Mouse (Mus musculus) frontal cortex, postnatal 14 days (tissue): ENCODE measurements at regions not wholly inside any gene's neighbourhood (a gene's known extent, or its start where the extent isn't known, plus 50 kb on each side); places are given as distances from the start of the nearest gene placed in this dataset.

Experiments
- DNase-seq, 2 experiments: peaks; one replicate each; pipeline ENCODE4 v3.0.0; 2022; ENCODE audit warnings: low spot score in 2 of 2

DNA sequence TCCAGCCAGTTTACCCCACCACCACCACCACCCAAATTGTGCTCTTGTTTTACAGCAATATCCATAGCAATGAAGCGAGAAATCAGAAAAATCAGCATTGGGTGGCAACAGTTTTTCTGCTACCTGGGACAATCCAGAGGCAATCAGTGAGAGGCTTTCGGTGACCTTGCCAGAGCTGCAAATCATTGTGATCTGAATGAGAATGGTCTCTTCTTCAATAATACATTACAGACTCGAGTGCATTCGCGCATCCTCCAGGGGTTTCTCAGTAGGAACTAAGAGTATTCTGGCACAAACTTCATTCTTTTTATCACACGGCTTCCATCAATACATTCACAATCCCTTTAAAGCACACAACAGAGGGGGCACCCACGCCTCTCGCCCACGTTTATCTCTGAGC lies 91.2 kb downstream of the Srek1 start:
- DNase-seq, result no peak

DNA sequence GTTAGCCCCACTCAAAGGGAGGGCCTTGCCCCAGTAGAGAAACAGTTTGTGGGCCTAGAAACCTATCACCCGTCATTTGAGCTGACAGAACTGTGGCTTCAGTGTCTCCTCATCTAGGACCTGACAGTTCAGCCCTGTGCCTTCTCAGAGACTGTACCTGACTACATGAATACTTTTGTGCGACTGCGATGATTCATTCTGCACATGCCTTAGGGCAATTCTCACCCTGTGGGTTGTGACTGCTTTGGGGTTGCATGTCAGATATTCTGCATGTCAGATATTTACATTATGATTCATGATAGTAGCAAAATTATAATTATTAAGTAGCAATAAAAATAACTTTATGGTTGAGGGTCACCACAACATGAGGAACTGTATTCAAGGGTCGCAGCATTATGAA lies 93.7 kb downstream of the Srek1 start:
- DNase-seq, result no peak

DNA sequence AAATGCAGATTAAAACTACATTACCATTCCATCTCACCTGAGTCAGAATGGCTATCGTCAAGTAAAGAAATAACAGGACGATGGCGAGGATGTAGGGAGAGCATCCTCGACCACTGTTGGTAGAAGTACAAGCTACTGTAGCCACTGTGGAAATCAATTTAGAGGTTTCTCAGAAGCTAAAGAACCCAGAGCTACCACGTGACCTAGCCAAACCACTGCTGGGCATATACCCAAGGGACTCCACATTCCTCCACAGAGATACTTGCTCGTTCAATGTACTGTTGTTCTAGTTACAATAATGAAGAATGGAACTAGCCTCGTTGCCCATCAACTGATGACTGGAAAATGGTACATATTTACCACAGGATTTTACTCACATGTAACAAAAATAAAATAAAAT lies 94.4 kb downstream of the Srek1 start:
- no peak for DNase-seq

DNA sequence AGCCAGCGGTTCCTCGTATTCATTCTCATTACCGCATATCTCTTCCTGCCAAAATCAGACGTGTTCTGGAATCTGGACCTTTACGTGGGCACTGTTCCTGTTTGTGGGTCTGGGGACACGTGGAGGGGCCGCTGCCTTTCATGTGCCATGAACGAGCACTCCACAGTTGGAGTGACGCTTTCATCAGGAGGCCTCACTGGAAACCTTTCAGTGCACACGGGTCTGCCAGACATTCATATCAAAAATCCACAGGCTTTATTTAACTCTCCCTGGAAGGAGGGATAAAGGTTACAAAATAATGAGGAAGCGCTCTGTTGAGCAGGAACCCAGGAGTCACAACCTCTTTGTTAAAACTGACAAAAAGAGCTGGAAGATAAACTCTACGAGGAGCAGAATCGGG lies 97.6 kb downstream of the Srek1 start:
- no peak for DNase-seq

DNA sequence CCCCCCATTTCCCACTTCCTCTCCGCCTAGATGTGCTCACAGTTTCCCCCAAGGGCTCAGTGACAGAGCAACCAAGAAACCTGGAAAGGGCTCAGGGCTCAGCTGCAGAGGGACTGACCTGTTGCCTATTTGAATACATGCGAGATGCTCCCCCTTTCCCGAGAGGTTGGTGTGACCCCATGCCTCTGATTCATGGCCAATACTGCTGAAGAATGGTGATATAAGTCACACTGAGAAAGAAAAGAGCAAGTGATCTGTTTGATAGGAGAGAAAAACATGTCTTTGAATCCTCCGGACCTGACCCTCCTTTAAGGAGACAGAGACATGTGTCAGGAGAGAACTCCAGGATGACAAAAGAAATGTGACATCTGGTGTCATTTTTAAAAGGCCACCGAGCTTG lies 98.2 kb downstream of the Srek1 start:
- no peak for DNase-seq

DNA sequence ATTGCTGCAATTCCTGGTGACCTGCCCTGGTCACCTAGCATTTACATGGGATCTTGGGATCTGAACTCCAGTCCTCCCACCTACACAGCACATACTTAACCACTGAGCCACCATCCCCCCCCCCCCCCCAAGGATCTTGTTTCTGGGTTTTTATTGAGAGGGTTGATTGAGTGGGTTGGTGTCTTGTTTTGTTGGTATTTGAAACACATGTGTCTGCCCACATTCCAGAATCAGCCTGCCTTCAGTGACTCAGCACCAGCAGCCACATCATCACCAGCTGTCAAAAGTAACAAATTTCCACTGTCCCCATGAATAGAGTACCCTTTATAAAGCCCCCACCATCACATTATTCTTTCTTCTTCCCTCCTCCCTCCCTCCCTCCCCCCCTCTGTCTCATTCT lies 103.8 kb downstream of the Srek1 start:
- no peak for DNase-seq

DNA sequence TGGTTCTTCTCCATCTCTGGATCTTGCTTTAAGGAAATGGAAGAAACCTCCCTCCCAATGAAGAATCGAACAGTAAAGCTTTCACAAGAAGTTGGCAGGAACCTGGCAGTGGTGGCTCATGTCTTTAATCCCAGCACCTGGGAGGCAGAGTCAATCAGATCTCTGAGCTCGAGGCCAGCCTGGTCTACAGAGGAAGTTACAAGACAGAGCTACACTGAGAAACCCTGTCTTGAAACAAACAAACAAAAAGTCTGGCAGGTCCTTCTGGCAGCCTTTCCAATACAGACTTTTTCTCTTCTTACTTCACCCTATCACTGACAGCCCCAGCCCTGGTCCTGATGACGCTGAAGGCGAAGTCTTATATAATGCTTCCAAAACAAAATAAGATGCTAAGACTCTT lies 104.6 kb downstream of the Srek1 start:
- DNase-seq, result no peak

DNA sequence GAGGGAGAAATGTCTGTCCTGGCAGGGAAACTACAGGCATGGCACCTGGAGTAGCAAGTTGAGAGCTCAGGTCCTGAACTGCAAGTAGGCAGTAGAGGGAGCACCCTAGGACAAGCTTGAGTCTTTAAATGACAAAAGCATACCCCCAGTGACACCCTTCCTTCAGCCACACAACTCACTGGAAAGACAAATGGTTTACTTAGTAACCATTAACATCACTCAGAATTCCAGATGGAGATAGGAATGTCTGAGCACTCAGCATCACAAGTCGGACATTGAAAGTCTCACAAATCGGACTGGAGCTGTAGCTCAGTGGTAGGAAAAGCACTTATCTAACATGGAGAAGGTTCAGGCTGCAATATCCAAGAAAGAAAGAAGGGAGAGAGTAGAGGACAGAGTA lies 106.7 kb downstream of the Srek1 start:
- DNase-seq, result no peak

DNA sequence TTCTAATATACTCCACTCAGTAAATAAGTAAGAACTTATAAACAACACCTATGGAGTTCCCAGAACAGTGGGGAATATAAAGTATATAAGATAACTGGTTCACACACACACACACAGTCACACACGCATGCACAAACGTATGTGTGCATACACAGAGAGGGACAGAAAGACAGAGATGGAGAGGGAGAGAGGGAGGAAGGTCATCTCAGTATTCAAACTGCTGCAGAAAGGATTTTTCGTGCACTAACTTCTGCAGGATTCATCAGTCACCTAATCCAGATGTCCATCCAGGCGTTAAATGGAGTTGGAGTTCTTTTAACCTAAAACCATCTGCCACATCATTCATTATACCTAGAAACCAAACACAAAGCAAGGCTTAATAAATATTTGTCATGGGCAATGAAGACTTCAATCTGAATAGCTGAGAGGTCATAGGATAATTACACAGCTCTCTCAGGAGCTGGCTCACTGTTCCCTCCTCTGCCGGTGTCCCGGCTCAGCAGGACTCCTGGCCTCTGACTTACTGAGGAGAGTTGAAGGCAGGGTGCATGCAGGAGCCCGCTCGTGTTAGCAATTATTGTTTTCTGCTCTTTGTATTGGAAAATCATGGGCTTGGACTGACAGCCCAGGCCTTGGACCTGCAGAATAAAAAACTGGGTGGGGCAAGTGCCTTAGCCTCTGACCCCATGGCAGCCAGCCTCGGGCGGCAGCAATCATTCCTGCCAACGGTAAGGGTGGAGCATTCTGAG lies 114.0 kb downstream of the Srek1 start:
- DNase-seq, result no peak

DNA sequence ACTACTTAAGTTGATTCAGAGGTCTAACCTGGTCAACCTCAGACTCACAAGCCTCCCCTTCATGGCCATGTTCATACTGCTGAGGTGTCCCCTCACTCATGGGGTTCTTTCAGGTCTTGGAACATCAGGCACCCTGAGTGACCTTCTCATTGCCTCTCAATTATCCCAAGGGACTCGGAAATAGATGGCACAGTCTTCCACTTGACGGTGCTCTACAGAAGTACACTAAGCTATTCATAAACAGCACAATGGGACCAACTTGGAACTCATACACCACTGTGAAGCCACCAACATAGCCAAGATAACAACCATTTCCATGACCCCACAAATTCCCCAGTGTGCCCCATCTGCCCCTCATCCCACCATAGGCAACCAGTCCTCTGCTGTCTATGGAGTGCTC lies 118.4 kb downstream of the Srek1 start:
- DNase-seq, result no peak

DNA sequence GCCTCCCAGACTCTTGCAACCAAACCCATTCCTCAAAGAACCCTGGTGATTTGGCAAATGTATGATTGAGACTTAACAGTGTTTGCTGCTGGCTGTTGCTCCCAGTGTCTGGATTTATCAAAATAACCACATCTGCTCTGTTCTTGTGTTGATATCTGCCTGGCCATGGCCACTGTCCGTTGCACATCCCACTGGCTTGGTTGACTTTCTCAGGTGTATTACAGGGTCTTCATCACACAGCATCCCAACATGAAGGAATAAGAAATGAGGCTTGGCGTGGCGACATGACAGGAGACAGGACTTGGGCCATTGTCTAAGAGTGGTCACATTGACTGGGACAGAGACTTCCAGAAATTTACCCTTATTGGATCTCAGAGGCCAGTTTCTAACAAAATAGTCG lies 121.2 kb downstream of the Srek1 start:
- no peak for DNase-seq

DNA sequence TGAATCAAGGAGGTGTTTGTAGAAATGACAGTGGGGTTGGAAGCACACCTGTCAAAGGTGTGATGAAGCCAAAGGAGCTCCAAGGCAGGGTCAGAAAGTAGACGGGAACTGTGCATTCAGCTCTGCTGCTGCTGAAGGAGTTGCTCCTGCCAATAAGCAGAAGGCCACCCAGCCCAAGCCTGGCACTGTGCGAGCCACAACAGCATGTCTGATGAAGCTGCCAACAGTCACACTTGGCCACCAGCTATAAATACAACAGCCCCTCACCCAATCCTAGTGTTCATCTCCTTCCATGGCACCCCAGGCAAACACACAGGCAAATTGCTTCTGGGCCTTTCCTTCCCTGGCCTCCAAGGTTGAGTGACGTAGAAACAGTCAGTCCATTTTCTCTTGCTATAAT lies 125.0 kb downstream of the Srek1 start:
- DNase-seq, result no peak

DNA sequence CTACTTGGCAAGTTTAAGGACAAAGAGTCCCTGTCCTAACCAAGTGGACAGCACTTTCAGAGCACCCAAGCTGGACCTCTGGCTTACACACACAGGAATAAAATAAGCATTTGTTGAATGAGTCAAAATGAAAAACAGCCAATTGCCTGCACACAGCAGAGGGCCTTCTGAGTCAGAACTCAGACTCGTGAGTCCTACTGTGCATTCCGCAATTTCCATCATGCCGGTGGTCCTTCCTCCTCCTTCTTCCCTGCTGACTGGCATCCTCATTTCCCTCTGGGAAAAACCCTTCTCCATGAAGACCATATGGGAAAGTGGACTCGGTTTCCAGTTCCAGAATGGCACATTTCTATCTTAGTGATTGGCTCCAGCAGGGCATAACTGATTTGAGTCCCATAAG lies 126.4 kb downstream of the Srek1 start:
- DNase-seq, result no peak

DNA sequence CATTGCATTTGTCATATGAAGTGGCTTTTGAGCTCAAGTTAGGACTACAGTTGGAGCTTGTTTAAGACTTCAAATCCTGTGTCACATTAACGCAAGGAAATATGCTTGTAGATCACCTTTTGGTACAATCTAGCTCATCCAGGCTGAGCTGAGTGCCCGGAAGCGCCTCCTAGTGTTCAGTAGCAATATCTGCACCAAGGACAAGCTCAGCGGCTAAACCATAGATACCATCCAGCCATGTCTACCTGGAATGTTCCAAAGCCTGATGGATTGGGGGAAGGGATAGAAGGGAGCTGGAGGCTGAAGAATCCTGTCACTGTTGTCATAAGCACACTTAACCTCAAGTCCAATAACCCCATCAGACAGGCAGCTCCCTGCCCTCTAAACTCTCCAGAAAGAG lies 128.4 kb downstream of the Srek1 start:
- no peak for DNase-seq

DNA sequence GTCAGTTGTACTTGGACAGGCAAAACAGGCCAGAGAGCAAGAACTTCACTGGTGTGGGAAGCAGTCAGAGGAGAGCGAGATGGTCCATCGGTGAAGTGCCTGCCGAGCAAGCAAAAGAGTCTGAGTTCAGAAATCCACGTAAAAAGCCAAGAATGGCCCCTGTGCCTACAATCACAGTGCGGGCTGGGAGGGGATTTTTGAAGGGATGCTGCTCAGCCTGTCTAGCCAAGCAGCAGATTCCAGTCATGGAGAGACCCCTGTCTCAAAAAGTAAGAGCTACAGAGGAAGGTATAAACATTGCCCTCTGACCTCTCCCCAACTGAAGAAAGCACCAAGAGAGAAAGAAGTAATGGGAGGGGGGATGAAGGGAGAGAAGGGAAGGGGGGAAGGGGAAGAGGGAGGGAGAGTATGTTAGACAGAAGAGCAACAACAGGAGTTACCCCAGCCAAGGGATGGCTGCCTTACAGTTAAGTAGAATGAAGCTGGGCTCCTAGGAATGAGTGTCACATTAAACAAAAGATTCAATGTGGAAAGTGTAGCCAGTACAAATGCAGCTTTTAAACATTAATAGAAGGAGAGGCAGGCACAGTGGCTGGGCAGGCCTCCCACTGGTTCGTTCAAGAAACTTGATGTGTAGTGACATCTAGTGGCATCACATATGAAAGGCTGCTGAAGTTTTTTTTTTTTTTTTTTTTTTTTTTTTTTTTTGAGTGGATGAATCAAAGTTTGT lies 130.2 kb downstream of the Srek1 start:
- DNase-seq, result peak in 1 of 2 experiments; percentile 34

DNA sequence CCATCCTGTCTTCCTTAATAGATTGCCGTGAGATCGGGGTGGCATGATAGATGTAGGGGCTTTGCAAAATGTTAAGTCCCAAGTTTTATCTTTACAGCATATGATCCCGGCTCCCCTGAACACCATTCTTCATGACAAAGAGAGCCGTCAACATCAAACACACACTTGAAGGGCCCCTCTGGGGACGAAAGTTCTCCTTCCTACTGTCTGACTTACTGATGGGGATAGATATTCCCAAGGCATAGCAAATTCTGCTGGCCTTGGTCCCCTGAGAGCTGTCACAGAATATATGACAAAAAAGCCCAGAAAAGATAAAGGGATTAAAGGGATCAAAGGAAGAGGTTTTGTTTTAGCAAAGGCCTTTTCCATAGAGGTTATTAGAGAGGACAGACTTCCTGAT lies 130.9 kb downstream of the Srek1 start:
- DNase-seq, result no peak

DNA sequence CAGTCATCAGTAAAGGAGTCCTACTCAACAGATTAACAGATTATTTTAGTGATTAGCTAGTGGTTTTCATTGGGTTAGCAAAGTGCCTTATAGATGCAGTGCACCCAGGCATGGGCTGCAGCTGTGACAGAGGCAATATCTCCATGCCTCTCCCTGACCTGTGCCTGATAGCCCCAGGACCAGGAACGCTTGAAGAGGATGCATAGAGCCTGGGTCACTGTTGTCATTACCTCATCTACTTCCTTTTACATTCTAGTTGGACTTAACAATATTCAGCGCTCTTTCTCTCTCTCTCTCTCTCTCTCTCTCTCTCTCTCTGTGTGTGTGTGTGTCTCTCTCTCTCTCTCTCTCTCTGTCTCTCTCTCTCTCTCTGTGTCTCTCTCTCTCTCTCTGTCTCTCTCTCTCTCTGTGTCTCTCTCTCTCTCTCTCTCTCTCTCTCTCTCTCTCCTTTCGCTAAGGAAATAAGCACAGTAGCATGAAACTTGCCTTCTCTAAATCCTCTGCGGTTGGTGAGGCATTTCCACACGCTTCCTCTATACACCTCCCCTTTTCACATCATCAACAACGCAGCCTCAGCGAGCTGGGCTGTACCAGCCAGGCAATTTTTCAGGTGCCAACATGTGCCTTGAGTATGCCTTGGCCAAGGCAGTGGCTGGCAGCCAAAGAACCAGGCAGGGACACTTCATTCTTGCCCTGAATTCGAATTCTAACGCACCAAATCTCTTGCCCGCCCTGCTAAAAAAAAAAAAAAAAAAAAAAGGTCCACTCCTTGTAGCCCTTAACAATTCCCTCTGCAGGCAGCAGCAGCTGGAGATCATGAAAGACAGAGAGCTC lies 131.6 kb downstream of the Srek1 start:
- DNase-seq, result no peak

DNA sequence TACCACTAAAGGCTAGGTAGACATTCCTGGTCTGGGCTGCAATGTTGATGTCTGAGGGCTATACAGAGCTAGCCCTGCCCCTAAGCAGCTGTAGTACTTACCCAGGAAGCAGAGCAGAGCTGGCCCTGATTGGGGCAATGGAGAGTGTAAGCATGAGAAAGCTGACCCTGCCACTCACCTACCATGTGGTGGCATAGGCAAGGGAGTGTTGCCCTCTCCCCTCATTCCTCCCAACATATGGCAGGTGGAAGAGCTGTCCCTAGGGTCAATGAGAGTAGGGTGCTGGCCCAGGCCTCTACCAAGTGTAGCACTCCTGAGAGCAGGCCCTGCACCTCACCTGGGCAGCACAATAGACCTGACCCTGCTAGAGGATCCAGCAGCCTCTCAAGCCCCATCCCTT lies 136.4 kb downstream of the Srek1 start:
- no peak for DNase-seq

DNA sequence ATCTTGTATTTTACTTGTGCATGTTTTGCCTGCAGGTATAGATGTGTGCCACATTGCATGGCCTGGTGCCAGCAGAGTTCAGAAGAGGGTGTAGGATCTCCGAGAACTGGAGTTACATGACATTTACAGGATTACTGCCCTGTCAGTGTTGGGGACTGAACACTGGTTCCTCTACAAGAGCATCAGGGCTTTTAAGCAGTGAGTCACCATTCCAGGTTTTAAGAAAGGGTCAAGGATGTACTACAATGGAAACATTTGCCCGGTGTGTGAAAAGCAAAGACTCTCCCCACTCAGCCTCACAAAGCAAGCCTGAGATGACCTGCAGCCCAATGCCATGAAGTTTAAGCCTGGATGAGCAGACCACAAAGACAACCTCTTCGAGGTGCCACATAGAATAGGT lies 137.0 kb downstream of the Srek1 start:
- DNase-seq, result no peak

DNA sequence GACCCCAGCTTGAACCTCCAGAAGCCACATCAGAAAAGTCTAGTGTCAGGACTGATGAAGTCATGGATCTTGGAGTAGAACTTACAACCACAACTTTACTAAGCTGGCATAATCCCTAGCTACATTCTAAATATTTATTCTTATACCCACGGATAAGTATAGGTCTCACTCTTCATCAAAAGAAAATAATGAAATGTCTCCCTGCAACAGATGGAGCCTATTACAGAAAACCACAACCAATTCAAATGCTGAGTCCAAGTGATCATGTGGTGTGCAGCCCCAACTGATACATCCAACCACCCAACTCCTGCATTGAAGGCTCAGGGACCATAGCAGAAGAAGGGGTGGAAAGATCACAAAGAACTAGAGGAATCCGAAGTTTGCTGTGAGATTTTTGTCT lies 137.8 kb downstream of the Srek1 start:
- no peak for DNase-seq

DNA sequence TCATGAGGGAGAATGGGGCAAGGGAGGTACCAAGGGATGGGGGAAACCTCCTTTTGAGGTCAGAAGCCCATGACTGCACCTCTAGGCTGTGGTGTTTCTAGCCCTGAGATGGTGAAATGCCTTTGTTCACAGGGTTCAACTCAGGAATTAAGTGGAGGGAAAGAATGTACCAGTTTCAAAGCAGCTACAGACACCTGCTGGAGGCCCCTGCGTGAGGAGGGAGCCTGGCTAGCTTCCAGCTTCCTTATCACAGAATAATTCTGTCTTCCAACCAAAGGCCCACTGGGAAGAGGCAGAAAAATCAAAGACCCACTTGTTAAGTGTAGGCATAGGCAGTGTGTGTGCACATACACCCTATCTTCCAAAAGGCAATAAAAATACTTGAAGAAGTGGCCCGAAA lies 150.6 kb downstream of the Srek1 start:
- no peak for DNase-seq

DNA sequence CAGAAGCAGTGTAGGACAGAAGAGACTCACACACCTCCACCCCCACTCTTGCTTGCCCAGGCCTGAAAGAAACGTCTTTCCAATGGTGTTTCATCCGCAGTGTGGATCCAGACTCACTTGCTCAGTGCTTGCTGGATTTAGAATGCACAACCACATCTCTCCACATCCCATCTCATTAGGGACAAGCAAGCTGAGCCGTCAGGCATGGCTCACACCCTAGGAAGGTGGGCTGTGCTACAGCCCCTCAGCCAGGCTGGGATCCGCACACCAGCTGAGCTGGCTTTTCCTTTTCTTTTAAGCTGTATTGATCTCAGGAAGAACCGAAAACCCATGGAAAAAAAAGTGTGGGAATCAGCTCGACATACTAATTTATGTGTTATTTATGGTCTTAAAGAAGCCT lies 151.1 kb downstream of the Srek1 start:
- DNase-seq, result no peak

DNA sequence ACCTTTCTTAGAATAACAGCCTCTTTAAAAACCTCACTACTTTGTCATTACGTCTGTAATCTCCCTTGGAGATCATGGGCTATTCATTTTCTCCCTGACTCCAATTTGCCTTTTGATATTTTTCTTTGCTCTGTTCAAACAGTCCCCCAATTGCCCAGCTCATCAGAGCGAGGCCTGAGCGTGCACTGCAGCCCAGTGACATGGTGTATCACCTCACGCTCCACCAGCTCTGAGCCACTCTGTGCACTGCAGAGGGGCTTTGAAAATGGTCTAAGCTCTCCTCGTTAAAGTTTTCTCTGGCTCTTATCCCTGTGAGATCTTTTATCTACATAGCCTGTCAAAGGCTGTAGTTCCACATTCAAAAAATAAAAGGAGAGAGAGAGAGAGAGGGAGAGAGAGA lies 152.1 kb downstream of the Srek1 start:
- no peak for DNase-seq
